Mouse (Mus musculus) limb, embryonic 14.5 days (tissue): ENCODE results near the gene Sgip1. TPM values are rescaled to one million over a fixed set of nuclear protein-coding genes. Genes with fewer than 3 reads are reported as not detected.

ENCODE experiments used
- ATAC-seq: fragments of 200-750 bp; cut with Nextera tagmentation; 2 replicates; pipeline ENCODE4 v1.8.0; 2017; ENCODE audit warnings: low read depth, moderate number of reproducible peaks, moderate TSS enrichment; ENCODE audit not compliant: low FRiP score
- DNase-seq: peaks from one replicate; pipeline ENCODE4 v3.0.0-alpha.2; 2015; ENCODE audit warnings: low spot score
- H3K27ac ChIP-seq: fragments of 300-500 bp; sonication (generic); replicated peaks from 2 replicates; pipeline ENCODE4 v1.5.1; 2014; ENCODE audit warnings: low read depth, mild to moderate bottlenecking, low read length, moderate library complexity, mixed read lengths
- H3K27me3 ChIP-seq: fragments of 300-500 bp; sonication (generic); 2 replicates; pipeline ENCODE4 v1.6.1; 2014; ENCODE audit warnings: low read length, mixed read lengths; ENCODE audit not compliant: control insufficient read depth, insufficient read depth
- H3K36me3 ChIP-seq: fragments of 300-500 bp; sonication (generic); 2 replicates; pipeline ENCODE4 v1.6.1; 2014; ENCODE audit warnings: mild to moderate bottlenecking, low read length, moderate library complexity, mixed read lengths; ENCODE audit not compliant: control insufficient read depth, insufficient read depth
- H3K4me1 ChIP-seq: fragments of 300-500 bp; sonication (generic); 2 replicates; pipeline ENCODE4 v1.6.1; 2014; ENCODE audit warnings: antibody characterized with exemption, low read length, mixed read lengths; ENCODE audit not compliant: control insufficient read depth, insufficient read depth
- H3K4me2 ChIP-seq: fragments of 300-500 bp; sonication (generic); replicated peaks from 2 replicates; pipeline ENCODE4 v1.6.1; 2014; ENCODE audit warnings: low read depth, mild to moderate bottlenecking, low read length, moderate library complexity; ENCODE audit not compliant: severe bottlenecking
- H3K4me3 ChIP-seq: fragments of 300-500 bp; sonication (generic); replicated peaks from 2 replicates; pipeline ENCODE4 v1.5.1; 2014; ENCODE audit warnings: low read length
- H3K9ac ChIP-seq: fragments of 300-500 bp; sonication (generic); 2 replicates; pipeline ENCODE4 v1.6.1; 2014; ENCODE audit warnings: mild to moderate bottlenecking, low read depth, low read length, moderate library complexity; ENCODE audit not compliant: severe bottlenecking
- H3K9me3 ChIP-seq: fragments of 300-500 bp; sonication (generic); 2 replicates; pipeline ENCODE4 v1.6.1; 2016; ENCODE audit warnings: low read length; ENCODE audit not compliant: control insufficient read depth
- POLR2A ChIP-seq: fragments of 200-500 bp; IDR thresholded peaks from 2 replicates; pipeline ENCODE4 v1.8.0; 2012; ENCODE audit warnings: inconsistent platforms, mild to moderate bottlenecking, moderate library complexity, borderline replicate concordance; ENCODE audit not compliant: insufficient read depth, insufficient read length; ENCODE audit errors: extremely low read depth
- WGBS: fragments of 180-500 bp; shearing (Covaris S2); extraction: QIAGEN DNeasy Blood & Tissue Kit; methylation state at CpG from one replicate; pipeline ENCODE4 v1.1.7; 2014; 5-methylcytosine and 5-hydroxymethylcytosine counted together
- polyA plus RNA-seq, 2 experiments: library from polyadenylated mRNA; depleted of rRNA in 1 of 2; stranded (reverse) in 1 of 2; unstranded in 1 of 2; fragments of >200 nt; fragmentation: Nextera tagmentation in 1 of 2; extraction: Ambion mirVana in 1 of 2; gene quantifications; 2 replicates each; pipeline versions ENCODE4 v1.2.1 to v1.2.3; 2012 to 2014

The Sgip1 gene
- polyA plus RNA-seq, 2 experiments: 3.6 to 4.6 TPM

DNA sequence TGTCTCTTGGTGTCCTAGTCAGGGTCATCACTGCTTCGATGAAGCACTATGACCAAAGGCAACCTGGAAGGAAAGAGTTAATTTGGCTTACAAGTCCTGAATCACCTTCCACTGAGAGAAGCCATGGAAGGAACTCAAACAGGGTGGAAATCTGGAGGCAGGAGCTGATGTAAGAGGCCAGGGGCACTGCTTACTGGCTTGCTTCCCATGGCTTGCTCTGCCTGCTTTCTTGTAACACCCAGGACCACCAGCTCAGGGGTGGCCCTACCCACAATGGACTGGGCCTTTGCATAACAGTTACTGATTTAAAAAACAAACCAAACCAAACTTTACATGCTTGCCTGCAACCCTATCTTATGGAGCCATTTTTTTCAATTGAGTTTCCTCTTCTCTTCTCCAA is 177.1 kb downstream of the Sgip1 start:
- Histone ChIP-seq H3K4me3 (no peak overlapping the region), H3K9ac (no peak overlapping the region), H3K4me1 (no peaks in the 10 kb centered on the region), H3K36me3 (no peaks in the 10 kb centered on the region), H3K27ac (no peak overlapping the region), H3K4me2 (no peak overlapping the region), H3K27me3 (no peaks in the 10 kb centered on the region), H3K9me3 (no peaks in the 10 kb centered on the region)
- DNase-seq: no peak
- ATAC-seq: no peak
- no peak for TF ChIP-seq POLR2A
- WGBS: 79% methylated on average over 1 of the region's 1 CpGs

DNA sequence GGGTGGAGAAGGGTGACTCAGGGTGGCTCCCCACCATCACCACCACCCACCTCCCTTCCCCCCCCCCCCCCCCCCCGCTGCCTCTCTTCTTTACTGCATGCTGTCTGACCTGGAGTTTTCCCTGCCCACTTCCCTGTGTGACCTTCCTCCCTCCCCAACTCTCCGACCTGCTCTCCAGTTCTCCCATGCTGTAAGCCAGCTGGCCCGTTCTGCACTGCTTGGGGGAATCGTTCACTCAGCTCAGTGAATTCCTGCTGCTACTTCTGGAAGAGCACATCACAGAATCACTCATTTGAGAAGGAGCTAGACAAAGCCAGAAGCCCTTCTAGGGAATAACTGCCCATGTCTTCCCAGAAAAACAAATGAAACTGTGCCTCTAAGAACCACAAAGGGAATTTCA is 188.4 kb downstream of the Sgip1 start:
- no peaks in the 10 kb centered on the region for H3K4me1 ChIP-seq
- TF ChIP-seq POLR2A: no peak
- no peak overlapping the region for H3K9ac ChIP-seq
- 37% methylated on average over 3 of the region's 4 CpGs for WGBS
- H3K4me3 ChIP-seq: no peak overlapping the region
- ATAC-seq: no peak
- H3K27ac ChIP-seq: no peak overlapping the region
- no peak overlapping the region for H3K4me2 ChIP-seq
- H3K36me3 ChIP-seq: 0 out of 2 replicates have a peak, but pooled peaks cover 3% of the 10 kb centered on the region
- DNase-seq: no peak
- no peaks in the 10 kb centered on the region for H3K27me3 ChIP-seq
- H3K9me3 ChIP-seq: no peaks in the 10 kb centered on the region

- WGBS: 78% methylated on average over 7 of the region's 7 CpGs
- 0 out of 2 replicates have a peak, but pooled peaks cover 3% of the 10 kb centered on the region for H3K36me3 ChIP-seq
- ATAC-seq (no peak), DNase-seq (no peak)
- H3K27ac ChIP-seq: no peak overlapping the region
- H3K4me3 ChIP-seq: no peak overlapping the region
- no peaks in the 10 kb centered on the region for H3K4me1 ChIP-seq
- TF ChIP-seq POLR2A: no peak
- no peaks in the 10 kb centered on the region for H3K27me3 ChIP-seq
- no peaks in the 10 kb centered on the region for H3K9me3 ChIP-seq
- H3K4me2 ChIP-seq: no peak overlapping the region
- H3K9ac ChIP-seq: no peak overlapping the region
These were observed 189.6 kb downstream of the Sgip1 start for GRCm38 (mm10) chr4:102930679-102931078.

GRCm38 (mm10) chr4:102940266-102940665 is 199.2 kb downstream of the Sgip1 start:
- 77% methylated on average over 3 of the region's 3 CpGs for WGBS
- no peak for ATAC-seq

GRCm38 (mm10) chr4:102940738-102941137 is 199.6 kb downstream of the Sgip1 start:
- no peak overlapping the region for H3K4me2 ChIP-seq
- no peak overlapping the region for H3K9ac ChIP-seq
- H3K9me3 ChIP-seq: no peaks in the 10 kb centered on the region
- 72% methylated on average over 4 of the region's 4 CpGs for WGBS
- TF ChIP-seq POLR2A: no peak
- DNase-seq (no peak), ATAC-seq (no peak)
- no peak overlapping the region for H3K27ac ChIP-seq
- H3K4me1 ChIP-seq: no peaks in the 10 kb centered on the region
- no peaks in the 10 kb centered on the region for H3K36me3 ChIP-seq
- no peak overlapping the region for H3K4me3 ChIP-seq
- H3K27me3 ChIP-seq: no peaks in the 10 kb centered on the region

More at GRCm38 (mm10) chr4:102940266-102940665, 199.2 kb downstream of the Sgip1 start:
- Histone ChIP-seq H3K27me3 (no peaks in the 10 kb centered on the region), H3K36me3 (no peaks in the 10 kb centered on the region), H3K4me2 (no peak overlapping the region), H3K27ac (no peak overlapping the region), H3K4me1 (no peaks in the 10 kb centered on the region), H3K4me3 (no peak overlapping the region), H3K9me3 (no peaks in the 10 kb centered on the region), H3K9ac (no peak overlapping the region)
- DNase-seq: no peak
- TF ChIP-seq POLR2A: no peak

DNA sequence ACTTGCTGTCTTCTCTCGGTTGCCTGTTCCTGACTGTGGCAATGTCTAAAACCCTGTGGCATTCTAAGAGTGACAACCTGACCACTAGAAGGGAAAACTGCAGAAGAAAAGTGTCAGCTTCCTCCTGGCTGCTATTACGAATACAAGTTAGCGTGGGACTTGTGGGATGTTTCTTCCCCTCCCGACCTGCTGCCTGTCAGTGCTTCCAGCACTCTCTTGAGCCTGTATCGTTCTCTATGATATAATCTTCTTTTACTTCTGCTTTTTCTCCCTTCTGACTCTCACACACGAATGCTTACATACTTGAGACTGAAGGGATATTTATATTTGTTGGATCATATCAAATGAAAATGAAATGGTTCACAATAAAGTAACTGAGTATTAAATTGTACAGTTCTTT is 203.2 kb downstream of the Sgip1 start:
- DNase-seq (no peak), ATAC-seq (no peak)
- Histone ChIP-seq H3K4me1 (no peaks in the 10 kb centered on the region), H3K27ac (no peak overlapping the region), H3K9ac (no peak overlapping the region), H3K4me3 (no peak overlapping the region), H3K9me3 (no peaks in the 10 kb centered on the region), H3K4me2 (no peak overlapping the region), H3K36me3 (no peaks in the 10 kb centered on the region), H3K27me3 (no peaks in the 10 kb centered on the region)
- WGBS: 82% methylated on average over 6 of the region's 6 CpGs
- no peak for TF ChIP-seq POLR2A
